Mouse (Mus musculus): ENCODE measurements at regions not wholly inside any gene's neighbourhood (a gene's known extent, or its start where the extent isn't known, plus 50 kb on each side); places are given as distances from the start of the nearest gene placed in this dataset.

DNA sequence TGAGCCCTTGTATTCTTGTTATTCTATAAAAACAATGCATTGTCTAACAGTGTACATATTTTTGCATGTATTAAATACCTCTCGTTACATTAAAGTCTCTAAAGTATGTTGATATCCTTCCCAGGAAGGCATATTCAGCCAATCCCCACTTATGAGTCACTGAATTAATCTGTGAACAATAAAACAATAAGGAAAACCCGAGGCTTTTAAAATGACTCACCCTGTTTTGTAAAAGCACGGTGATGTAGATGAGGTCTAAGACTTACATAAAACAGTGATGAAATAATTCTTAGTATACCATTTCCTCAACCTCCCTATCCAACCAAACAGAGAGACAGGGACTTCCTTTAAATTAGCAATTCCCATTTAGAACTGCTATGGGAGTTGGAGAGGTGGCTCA is 95.8 kb downstream of the Asb7 start:
- 82% methylated on average over 3 of the region's 3 CpGs for WGBS
- Histone ChIP-seq H3K4me3 (replicated peaks; ENCODE audit: insufficient read depth, low read depth, low read length) (no peak overlapping the region), H3K27me3 (ENCODE audit: control insufficient read depth, insufficient read depth, low read length) (no peaks in the 10 kb centered on the region), H3K4me1 (ENCODE audit: control insufficient read depth, insufficient read depth, low read length) (no peaks in the 10 kb centered on the region), H3K27ac (ENCODE audit: insufficient read depth, low read length) (no peak overlapping the region)
- no peak for DNase-seq
- no peak for TF ChIP-seq POLR2A (IDR thresholded peaks at IDR 0.05; ENCODE audit: borderline replicate concordance, insufficient read depth, low read length)
- no peak for TF ChIP-seq CTCF (IDR thresholded peaks at IDR 0.05; ENCODE audit: borderline replicate concordance, insufficient read depth, low read depth, low read length)

DNA sequence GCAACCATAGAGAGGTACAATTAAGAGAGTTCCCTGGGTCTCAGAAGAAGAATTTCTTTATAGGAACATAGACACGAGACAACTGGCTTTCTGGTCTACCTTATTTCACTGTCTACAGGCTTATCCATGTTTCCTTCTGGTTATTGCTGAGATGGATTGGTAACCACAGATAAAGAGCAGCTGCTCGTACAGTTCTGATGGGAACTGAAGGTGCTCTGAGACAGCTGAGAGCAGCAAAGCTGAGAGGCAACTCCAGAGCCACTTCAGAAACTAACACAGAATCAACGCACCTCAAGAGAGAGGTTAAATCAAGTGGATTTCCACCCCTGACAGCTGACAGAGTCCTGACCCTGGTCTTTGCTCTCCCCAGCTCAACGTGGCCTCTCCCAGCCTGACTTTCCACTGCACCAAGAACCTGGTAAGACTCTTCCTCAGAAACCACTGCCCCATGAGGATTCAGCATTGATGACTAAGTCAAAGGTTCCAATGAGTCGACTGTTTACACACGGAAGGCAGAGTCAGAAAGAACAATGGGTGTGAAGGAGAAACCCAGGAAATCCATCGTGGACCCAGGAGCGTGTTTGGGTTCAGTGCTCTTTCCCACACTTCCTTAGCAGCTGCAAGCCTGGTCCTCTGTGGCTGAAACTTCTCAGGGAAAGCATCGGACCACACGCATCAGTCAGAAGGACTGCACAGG is 97.7 kb downstream of the Asb7 start:
- no peak for TF ChIP-seq POLR2A (IDR thresholded peaks at IDR 0.05; ENCODE audit: borderline replicate concordance, insufficient read depth, low read length)
- no peak for TF ChIP-seq CTCF (IDR thresholded peaks at IDR 0.05; ENCODE audit: borderline replicate concordance, insufficient read depth, low read depth, low read length)
- H3K4me1 ChIP-seq (ENCODE audit: control insufficient read depth, insufficient read depth, low read length): no peaks in the 10 kb centered on the region
- no peak overlapping the region for H3K4me3 ChIP-seq (replicated peaks; ENCODE audit: insufficient read depth, low read depth, low read length)
- H3K27ac ChIP-seq (ENCODE audit: insufficient read depth, low read length): no peak overlapping the region
- no peaks in the 10 kb centered on the region for H3K27me3 ChIP-seq (ENCODE audit: control insufficient read depth, insufficient read depth, low read length)
- WGBS: 82% methylated on average over 10 of the region's 10 CpGs
- no peak for DNase-seq

DNA sequence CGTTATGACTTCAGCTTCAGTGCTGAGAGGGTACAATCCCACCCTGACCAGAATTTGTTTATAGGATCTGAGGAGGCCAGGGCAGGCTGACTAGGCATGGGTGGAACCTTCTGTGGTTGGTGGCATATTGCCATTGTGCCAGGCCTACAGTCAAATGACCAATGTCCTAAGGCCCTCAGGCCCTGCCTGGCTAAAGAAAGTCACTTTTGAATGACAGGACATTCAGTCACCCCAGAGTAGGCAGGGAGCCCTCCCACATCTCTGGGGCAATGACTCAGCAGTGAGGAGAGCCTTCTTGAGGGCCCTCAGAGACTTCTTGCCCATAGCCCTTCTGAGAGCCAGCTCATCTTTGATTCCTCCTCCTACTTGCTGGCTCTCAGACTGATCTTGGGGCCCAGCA is 102.9 kb downstream of the Asb7 start:
- Histone ChIP-seq H3K27me3 (ENCODE audit: control insufficient read depth, insufficient read depth, low read length) (no peaks in the 10 kb centered on the region), H3K4me3 (replicated peaks; ENCODE audit: insufficient read depth, low read depth, low read length) (no peak overlapping the region), H3K4me1 (ENCODE audit: control insufficient read depth, insufficient read depth, low read length) (no peaks in the 10 kb centered on the region), H3K27ac (ENCODE audit: insufficient read depth, low read length) (no peak overlapping the region)
- no peak for TF ChIP-seq POLR2A (IDR thresholded peaks at IDR 0.05; ENCODE audit: borderline replicate concordance, insufficient read depth, low read length)
- no peak for TF ChIP-seq CTCF (IDR thresholded peaks at IDR 0.05; ENCODE audit: borderline replicate concordance, insufficient read depth, low read depth, low read length)
- no peak for DNase-seq
- 76% methylated on average over 1 of the region's 1 CpGs for WGBS

DNA sequence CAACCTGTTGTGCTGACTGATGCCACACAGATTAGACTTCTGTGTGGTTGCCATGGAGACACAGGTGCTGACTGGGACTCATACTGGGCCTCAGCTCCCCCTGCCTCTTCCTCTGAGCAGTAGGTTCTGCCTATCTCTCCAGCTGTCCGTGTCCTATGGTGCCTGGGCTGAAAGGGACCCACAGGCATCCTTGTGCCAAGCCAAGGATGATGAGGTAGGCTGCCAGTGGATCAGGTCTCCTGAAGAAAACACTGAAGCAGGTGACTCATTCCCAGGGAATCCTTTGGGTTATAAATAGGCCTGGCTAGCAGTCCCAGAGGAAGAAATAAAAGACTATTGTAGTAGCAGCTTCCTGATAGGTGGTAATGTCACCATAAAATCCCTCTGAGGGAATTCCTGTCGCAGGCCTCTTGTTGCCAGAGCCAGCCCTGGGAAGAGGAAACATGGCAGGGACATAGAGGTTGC is 108.7 kb downstream of the Asb7 start:
- no peak overlapping the region for H3K27ac ChIP-seq (ENCODE audit: insufficient read depth, low read length)

DNA sequence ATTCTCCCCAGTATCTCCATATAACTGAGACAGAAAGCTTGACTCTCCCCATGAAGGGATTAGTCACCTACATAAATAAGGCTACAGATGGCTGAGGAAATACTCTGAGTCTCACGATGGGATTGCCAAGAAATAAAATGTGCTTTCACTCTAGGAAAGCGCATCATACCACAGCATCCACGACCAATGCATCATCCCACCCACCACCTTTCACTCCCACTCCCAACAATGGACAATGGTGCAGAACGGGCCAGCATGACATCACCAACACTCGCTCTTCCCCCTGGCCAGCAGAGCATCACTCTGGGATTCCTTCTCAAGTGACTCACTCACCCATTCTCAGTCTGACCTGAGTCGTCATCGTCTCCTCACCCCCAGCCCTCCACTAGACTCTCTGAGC is 113.1 kb downstream of the Asb7 start:
- H3K27me3 ChIP-seq (ENCODE audit: control insufficient read depth, insufficient read depth, low read length): no peaks in the 10 kb centered on the region
- H3K4me1 ChIP-seq (ENCODE audit: control insufficient read depth, insufficient read depth, low read length): no peaks in the 10 kb centered on the region
- no peak overlapping the region for H3K27ac ChIP-seq (ENCODE audit: insufficient read depth, low read length)
- no peak for DNase-seq
- no peak overlapping the region for H3K4me3 ChIP-seq (replicated peaks; ENCODE audit: insufficient read depth, low read depth, low read length)
- TF ChIP-seq POLR2A (IDR thresholded peaks at IDR 0.05; ENCODE audit: borderline replicate concordance, insufficient read depth, low read length): no peak
- no peak for TF ChIP-seq CTCF (IDR thresholded peaks at IDR 0.05; ENCODE audit: borderline replicate concordance, insufficient read depth, low read depth, low read length)
- 76% methylated on average over 7 of the region's 7 CpGs for WGBS

More for the DNA sequence above, 108.7 kb downstream of the Asb7 start:
- Histone ChIP-seq H3K4me1 (ENCODE audit: control insufficient read depth, insufficient read depth, low read length) (no peaks in the 10 kb centered on the region), H3K4me3 (replicated peaks; ENCODE audit: insufficient read depth, low read depth, low read length) (no peak overlapping the region), H3K27me3 (ENCODE audit: control insufficient read depth, insufficient read depth, low read length) (no peaks in the 10 kb centered on the region)
- DNase-seq: no peak
- no peak for TF ChIP-seq POLR2A (IDR thresholded peaks at IDR 0.05; ENCODE audit: borderline replicate concordance, insufficient read depth, low read length)
- TF ChIP-seq CTCF (IDR thresholded peaks at IDR 0.05; ENCODE audit: borderline replicate concordance, insufficient read depth, low read depth, low read length): no peak
- WGBS: 18% methylated on average over 2 of the region's 2 CpGs

DNA sequence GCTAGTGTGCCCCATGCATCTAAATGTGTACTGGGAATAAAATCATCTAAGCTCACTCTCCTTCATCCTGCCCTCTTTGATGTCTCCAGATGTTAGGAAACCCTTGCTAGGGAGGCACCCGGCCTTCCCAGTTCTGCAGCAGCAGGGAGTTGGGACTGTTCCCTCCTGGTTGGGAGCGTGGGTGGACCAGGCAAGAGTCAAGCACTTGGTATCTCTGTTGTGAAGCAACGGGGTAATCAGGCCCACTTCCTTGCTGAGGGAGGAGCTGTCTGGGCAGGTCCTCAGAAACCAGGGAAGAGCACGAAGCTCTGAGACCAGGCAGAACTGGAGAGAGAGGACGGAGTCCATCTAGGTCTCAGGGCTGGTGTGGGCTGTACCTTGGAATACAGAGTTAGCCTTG is 117.9 kb downstream of the Asb7 start:
- WGBS: 78% methylated on average over 5 of the region's 5 CpGs

DNA sequence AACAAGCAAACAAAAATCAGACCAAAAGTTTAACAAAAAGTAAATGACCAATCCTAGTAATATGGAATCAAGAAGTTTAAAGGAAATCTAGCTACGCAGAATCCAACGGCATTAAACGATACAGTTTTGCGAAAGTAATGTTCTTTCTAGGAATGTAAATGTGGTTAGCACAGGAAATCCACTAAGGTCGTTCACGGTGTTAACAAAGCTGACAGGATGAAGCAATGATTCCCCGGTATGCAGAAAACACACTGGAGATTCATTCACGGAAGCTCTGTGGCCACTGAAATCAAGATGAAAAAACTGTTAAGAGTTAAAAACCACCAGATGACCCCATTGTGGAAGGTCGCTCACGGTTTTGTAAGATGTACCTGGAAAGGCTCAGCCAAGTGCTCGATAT is 120.4 kb upstream of the Aldh1a3 start:
- DNase-seq: no peak
- Histone ChIP-seq H3K4me3 (replicated peaks; ENCODE audit: insufficient read depth, low read depth, low read length) (no peak overlapping the region), H3K27ac (ENCODE audit: insufficient read depth, low read length) (no peak overlapping the region), H3K27me3 (ENCODE audit: control insufficient read depth, insufficient read depth, low read length) (no peaks in the 10 kb centered on the region), H3K4me1 (ENCODE audit: control insufficient read depth, insufficient read depth, low read length) (no peaks in the 10 kb centered on the region)
- no peak for TF ChIP-seq POLR2A (IDR thresholded peaks at IDR 0.05; ENCODE audit: borderline replicate concordance, insufficient read depth, low read length)
- TF ChIP-seq CTCF (IDR thresholded peaks at IDR 0.05; ENCODE audit: borderline replicate concordance, insufficient read depth, low read depth, low read length): no peak
- 92% methylated on average over 11 of the region's 11 CpGs for WGBS

More for the DNA sequence above, 117.9 kb downstream of the Asb7 start:
- TF ChIP-seq CTCF (IDR thresholded peaks at IDR 0.05; ENCODE audit: borderline replicate concordance, insufficient read depth, low read depth, low read length) (no peak), POLR2A (IDR thresholded peaks at IDR 0.05; ENCODE audit: borderline replicate concordance, insufficient read depth, low read length) (no peak)
- Histone ChIP-seq H3K4me3 (replicated peaks; ENCODE audit: insufficient read depth, low read depth, low read length) (no peak overlapping the region), H3K4me1 (ENCODE audit: control insufficient read depth, insufficient read depth, low read length) (no peaks in the 10 kb centered on the region), H3K27ac (ENCODE audit: insufficient read depth, low read length) (no peak overlapping the region), H3K27me3 (ENCODE audit: control insufficient read depth, insufficient read depth, low read length) (no peaks in the 10 kb centered on the region)
- DNase-seq: no peak

DNA sequence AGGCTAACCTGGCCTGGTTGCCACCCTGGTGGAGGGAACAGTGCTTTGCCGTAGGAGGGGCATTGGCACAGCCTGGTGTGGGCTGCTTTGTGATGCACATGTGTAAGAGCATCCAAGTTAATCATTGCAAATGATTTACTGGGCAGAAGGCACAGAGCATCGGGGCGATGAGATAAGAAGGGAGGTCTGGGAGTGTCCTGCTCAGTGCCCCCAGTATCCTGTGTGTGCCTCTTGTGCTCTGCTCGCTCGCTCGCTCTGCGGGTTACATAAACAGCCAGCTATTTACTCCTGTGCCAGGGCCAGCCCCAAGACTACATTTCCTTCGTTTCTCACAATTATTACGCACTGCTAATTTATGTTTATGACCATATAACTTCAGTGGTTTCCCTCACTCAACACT is 117.9 kb upstream of the Aldh1a3 start:
- no peak overlapping the region for H3K27ac ChIP-seq (ENCODE audit: insufficient read depth, low read length)
- TF ChIP-seq CTCF (IDR thresholded peaks at IDR 0.05; ENCODE audit: borderline replicate concordance, insufficient read depth, low read depth, low read length) (no peak), POLR2A (IDR thresholded peaks at IDR 0.05; ENCODE audit: borderline replicate concordance, insufficient read depth, low read length) (no peak)
- no peaks in the 10 kb centered on the region for H3K4me1 ChIP-seq (ENCODE audit: control insufficient read depth, insufficient read depth, low read length)
- no peak for DNase-seq
- WGBS: 78% methylated on average over 9 of the region's 9 CpGs
- H3K4me3 ChIP-seq (replicated peaks; ENCODE audit: insufficient read depth, low read depth, low read length): no peak overlapping the region
- H3K27me3 ChIP-seq (ENCODE audit: control insufficient read depth, insufficient read depth, low read length): no peaks in the 10 kb centered on the region

Measured in cerebellum, adult 2 months (tissue).